Mouse (Mus musculus) lung, adult 2 months (tissue): ENCODE measurements around the gene Cpne6. TPM values are rescaled to one million over a fixed set of nuclear protein-coding genes. Genes with fewer than 3 reads are reported as not detected.

Experiments
- DNase-seq: peaks from one replicate; pipeline ENCODE4 v3.0.0; 2022
- H3K4me1 ChIP-seq: fragments of 200-500 bp; 2 replicates; pipeline ENCODE4 v1.6.1; 2011; ENCODE audit warnings: low read length; ENCODE audit not compliant: control insufficient read depth, insufficient read depth
- H3K4me3 ChIP-seq: fragments of 200-500 bp; replicated peaks from 2 replicates; pipeline ENCODE3; 2011; ENCODE audit warnings: low read depth, mild to moderate bottlenecking, control low read depth, low read length; ENCODE audit errors: extremely low read depth
- CTCF ChIP-seq: fragments of 200-500 bp; IDR thresholded peaks from 2 replicates; pipeline ENCODE4 v1.5.1; 2011; ENCODE audit warnings: mild to moderate bottlenecking, low read length, control low read depth; ENCODE audit not compliant: insufficient read depth
- POLR2A ChIP-seq: fragments of 200-500 bp; IDR thresholded peaks from 2 replicates; pipeline ENCODE4 v1.6.1; 2011; ENCODE audit warnings: low read depth, mild to moderate bottlenecking, control low read depth, low read length, borderline replicate concordance; ENCODE audit errors: extremely low read depth
- WGBS: fragments of 180-500 bp; shearing (Covaris S2); methylation state at CpG from one replicate; pipeline ENCODE4 v1.1.7; 2018; 5-methylcytosine and 5-hydroxymethylcytosine counted together
- polyA plus RNA-seq: library from polyadenylated mRNA; depleted of rRNA; stranded (reverse); fragments of >200 nt; gene quantifications from 2 replicates; pipeline ENCODE4 v1.2.3, GENCODE M21; 2012

Gene Cpne6
- polyA plus RNA-seq, 1 experiment = 0.07 TPM

GRCm38 (mm10) chr14:55496761-55497448 lies 13.3 kb upstream of the Cpne6 start:
- no peak for DNase-seq
- 57% methylated on average over 16 of the region's 16 CpGs for WGBS
- no peaks in the 10 kb centered on the region for H3K4me1 ChIP-seq
- H3K4me3 ChIP-seq = no peak overlapping the region
- no peak for TF ChIP-seq POLR2A
- TF ChIP-seq CTCF = no peak

- peak; percentile 87 for DNase-seq
- TF ChIP-seq CTCF (peak; percentile 97), POLR2A (no peak)
- H3K4me3 ChIP-seq = no peak overlapping the region
- 28% methylated on average over 6 of the region's 6 CpGs for WGBS
- no peaks in the 10 kb centered on the region for H3K4me1 ChIP-seq
These were observed 12.8 kb upstream of the Cpne6 start for GRCm38 (mm10) chr14:55497449-55497821.

DNA sequence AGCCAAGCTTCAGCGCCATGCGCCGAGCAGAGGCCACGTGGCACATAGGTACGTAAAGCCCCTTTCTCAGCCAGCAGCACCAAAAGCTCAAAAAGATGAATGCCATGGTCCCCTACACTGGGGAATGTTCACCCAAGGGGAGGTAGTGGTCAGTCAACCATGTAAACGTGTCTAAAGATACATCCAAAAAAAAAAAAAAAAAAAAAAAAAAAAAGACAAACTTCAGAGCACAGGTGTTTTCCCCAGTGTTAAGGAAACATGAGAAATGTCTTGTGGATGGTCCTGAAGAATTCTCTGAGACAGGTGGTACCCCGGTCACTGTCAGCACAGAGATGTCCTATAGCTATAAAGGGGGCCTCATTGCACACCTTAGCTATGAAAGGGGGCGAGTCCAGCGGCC lies 4.6 kb upstream of the Cpne6 start:
- TF ChIP-seq CTCF (no peak), POLR2A (no peak)
- no peak for DNase-seq
- 84% methylated on average over 9 of the region's 9 CpGs for WGBS
- Histone ChIP-seq H3K4me3 (no peak overlapping the region), H3K4me1 (no peaks in the 10 kb centered on the region)

- Histone ChIP-seq H3K4me1 (no peaks in the 10 kb centered on the region), H3K4me3 (no peak overlapping the region)
- TF ChIP-seq CTCF (no peak), POLR2A (no peak)
- no peak for DNase-seq
- WGBS = 43% methylated on average over 7 of the region's 7 CpGs
These were observed 2.4 kb upstream of the Cpne6 start for GRCm38 (mm10) chr14:55507801-55508200.

- 68% methylated on average over 10 of the region's 10 CpGs for WGBS
- DNase-seq = no peak
- Histone ChIP-seq H3K4me1 (no peaks in the 10 kb centered on the region), H3K4me3 (no peak overlapping the region)
- TF ChIP-seq CTCF (no peak), POLR2A (no peak)
These were observed 705 bp upstream of the Cpne6 start for GRCm38 (mm10) chr14:55509540-55509939.

DNA sequence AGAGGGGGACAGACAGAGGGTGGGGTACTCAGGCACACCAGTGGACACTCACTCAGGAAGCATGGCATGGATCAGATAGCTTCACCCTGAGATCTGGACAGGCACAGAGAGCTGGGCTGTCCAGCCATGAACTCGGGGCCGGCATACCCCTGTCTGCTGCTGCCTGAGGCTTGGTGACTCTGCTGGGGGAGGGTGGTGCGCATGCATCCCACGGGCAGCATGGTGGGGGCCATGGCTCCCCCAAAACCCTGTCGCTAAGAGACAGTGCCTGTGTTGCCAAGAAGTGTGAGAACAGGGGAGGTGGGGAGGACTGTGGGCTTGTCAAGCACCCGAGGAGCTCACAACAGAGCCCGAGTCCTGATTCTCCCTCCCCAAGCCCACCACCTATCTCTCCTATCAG lies 792 bp downstream of the Cpne6 start:
- TF ChIP-seq CTCF (no peak), POLR2A (no peak)
- DNase-seq = no peak
- WGBS = 40% methylated on average over 7 of the region's 7 CpGs
- no peaks in the 10 kb centered on the region for H3K4me1 ChIP-seq
- no peak overlapping the region for H3K4me3 ChIP-seq

DNA sequence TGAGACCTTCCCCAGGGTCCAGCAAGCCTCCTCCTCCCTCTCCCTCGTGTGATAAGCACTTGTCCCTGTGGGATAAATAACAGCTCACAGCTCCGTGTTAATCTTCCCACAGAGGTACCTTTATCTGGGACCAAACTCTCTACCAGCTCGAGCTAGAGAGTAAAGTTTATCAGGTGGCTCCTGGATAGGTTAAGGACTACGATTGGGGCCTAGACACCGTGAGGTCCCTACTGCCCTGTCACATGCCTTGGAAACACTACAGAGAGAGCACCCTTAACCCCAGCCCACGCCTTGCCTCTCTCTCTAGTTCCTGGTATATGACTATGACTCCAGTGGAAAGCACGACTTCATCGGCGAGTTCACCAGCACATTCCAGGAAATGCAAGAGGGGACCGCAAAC lies 3.7 kb downstream of the Cpne6 start:
- DNase-seq = no peak
- no peaks in the 10 kb centered on the region for H3K4me1 ChIP-seq
- WGBS = 45% methylated on average over 10 of the region's 10 CpGs
- TF ChIP-seq CTCF = no peak
- TF ChIP-seq POLR2A = no peak
- H3K4me3 ChIP-seq = no peak overlapping the region

- no peaks in the 10 kb centered on the region for H3K4me1 ChIP-seq
- 86% methylated on average over 4 of the region's 4 CpGs for WGBS
- no peak for DNase-seq
- H3K4me3 ChIP-seq = no peak overlapping the region
- TF ChIP-seq CTCF (no peak), POLR2A (no peak)
These were observed 5.6 kb downstream of the Cpne6 start for GRCm38 (mm10) chr14:55515846-55516245.

GRCm38 (mm10) chr14:55518897-55519296 lies 8.7 kb downstream of the Cpne6 start:
- no peak for TF ChIP-seq CTCF
- no peak for TF ChIP-seq POLR2A
- WGBS = 60% methylated on average over 2 of the region's 2 CpGs
- H3K4me1 ChIP-seq = no peaks in the 10 kb centered on the region
- DNase-seq = no peak
- H3K4me3 ChIP-seq = no peak overlapping the region

DNA sequence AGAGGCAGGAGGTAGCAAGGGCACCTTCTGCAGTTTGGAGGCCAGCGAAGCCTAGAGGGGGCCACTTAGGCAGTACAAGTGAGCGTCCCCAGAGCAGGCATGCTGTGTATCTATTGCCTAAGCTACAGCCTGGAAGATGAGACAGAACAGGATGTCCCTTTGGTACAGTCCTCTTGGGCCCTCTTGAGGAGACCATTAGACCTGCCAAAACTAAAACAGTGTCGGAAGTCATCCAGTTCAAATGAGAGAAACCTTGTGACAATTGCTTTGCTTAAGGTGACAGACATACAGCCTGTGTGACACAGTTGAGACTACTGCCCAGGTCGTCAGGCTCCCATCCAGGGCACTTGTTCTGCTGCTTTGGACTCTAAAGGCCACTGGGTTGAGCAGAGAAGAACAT lies 9.4 kb downstream of the Cpne6 start:
- no peak overlapping the region for H3K4me3 ChIP-seq
- TF ChIP-seq CTCF = no peak
- TF ChIP-seq POLR2A = no peak
- WGBS = 68% methylated on average over 4 of the region's 4 CpGs
- H3K4me1 ChIP-seq = no peaks in the 10 kb centered on the region
- DNase-seq = no peak
